Mouse (Mus musculus) olfactory bulb, adult 2 months (tissue): ENCODE data around the gene Abca15.

ENCODE experiments used
- CTCF ChIP-seq: fragments of 200-500 bp; IDR thresholded peaks from 2 replicates; pipeline ENCODE4 v1.5.1; 2012; ENCODE audit warnings: low read depth, mild to moderate bottlenecking, low read length, moderate library complexity; ENCODE audit not compliant: insufficient read depth
- POLR2A ChIP-seq: fragments of 200-500 bp; IDR thresholded peaks from 2 replicates; pipeline ENCODE4 v1.6.1; 2012; ENCODE audit warnings: mild to moderate bottlenecking, low read depth, low read length, moderate library complexity; ENCODE audit not compliant: insufficient read depth

- TF ChIP-seq CTCF: no peak
- TF ChIP-seq POLR2A: no peak
Observed at GRCm38 (mm10) chr7:120322963-120323362, 5.5 kb upstream of the Abca15 start.
